Mouse (Mus musculus): ENCODE measurements at regions not wholly inside any gene's neighbourhood (a gene's known extent, or its start where the extent isn't known, plus 50 kb on each side); places are given as distances from the start of the nearest gene placed in this dataset.

DNA sequence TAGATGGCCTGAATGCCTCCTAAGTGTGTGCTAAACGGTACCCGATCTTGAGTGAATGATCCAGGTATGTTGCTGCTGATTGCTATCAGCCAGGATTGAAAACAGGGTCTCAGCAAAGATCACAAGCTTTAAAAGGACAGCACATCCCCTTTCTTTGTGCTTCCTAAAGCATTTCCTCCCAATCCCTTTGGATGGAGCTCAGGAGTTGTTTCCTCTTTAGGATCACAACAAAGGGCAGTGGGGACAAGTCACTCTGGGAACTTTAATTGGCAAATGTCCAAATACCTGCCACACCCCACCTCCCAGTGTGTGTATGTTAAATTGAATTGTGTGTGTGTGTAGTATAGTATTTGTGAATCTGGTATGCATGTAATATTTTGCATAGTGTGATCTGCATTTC is 283.5 kb upstream of the Gm12728 start:
- TF ChIP-seq POLR2A (IDR thresholded peaks at IDR 0.05; ENCODE audit: insufficient read depth, low read depth, low read length) (no peak), CTCF (IDR thresholded peaks at IDR 0.05; ENCODE audit: insufficient read depth, low read depth, low read length) (no peak)

Measured in olfactory bulb, adult 2 months (tissue).